Mouse (Mus musculus): ENCODE measurements around the gene Dctn3. TPM values are rescaled to one million over a fixed set of nuclear protein-coding genes. Genes with fewer than 3 reads are reported as not detected.
A peak's percentile ranks its signal among the peaks of the same experiment; 100 is the strongest.

Gene Dctn3
- polyA plus RNA-seq, 1 experiment from 2014 or later: 154 TPM

DNA sequence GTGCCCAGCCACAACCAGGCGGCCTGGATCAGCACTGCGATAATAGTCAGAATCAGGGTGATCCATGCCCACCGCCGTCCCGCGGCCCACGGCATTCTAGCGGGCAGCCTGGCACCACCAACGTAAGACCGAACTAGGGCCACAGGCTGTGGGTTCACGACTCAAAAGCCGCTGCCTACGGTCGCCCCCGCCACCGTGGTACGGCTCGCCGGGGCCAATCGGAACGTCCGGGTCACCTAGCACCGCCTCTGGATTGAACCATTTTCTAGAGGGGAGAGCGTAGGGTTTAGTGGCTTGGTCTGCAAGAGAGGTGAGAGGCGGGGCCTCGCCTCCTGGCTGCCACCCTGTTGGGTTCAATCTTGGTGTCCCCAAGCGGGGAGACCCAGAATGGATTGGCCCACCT is 18.2 kb upstream of the Dctn3 start:
- peak; percentile 96 for DNase-seq (ENCODE audit: low spot score)
- under 1% methylated on average over 27 of the region's 27 CpGs for WGBS

DNA sequence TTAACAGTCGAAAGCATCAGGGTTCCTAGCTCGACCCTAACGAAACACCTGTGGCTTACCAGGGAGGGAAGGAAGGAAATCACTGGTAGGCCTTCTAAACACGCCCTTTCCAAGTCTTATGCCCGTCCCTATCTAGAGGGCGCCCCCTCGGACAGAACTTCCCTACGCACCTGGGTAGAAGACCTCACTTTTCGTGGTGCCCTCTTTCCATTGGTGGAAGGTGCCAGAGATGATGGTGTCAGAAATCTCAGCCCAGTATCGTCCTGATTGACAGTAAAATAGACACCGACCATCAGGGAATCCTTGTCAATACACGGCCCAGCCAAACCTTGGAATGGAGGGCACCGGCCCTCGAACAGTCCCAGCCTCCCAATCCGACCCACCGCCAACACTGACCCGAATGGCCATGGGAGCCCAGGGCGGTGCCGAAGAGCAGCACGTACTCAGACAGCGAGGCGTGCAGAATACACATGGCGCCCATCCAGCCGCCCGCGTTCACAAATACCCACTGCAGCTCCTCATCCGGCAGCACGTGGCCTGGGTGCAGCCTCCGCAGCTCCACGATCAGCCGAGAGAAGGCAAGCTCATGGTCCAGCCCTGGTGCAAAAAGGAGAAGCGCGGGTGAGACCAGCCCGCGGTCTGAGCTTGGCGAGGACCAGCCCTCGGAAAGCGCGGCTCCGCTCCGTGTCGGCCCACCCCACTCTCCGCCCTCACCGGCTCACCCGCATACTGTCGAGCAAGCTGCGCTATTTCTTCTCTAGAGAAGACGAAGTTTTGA is 17.6 kb upstream of the Dctn3 start:
- H3K27me3 ChIP-seq (ENCODE audit: insufficient read depth, low read length): no peaks in the 10 kb centered on the region
- H3K4me1 ChIP-seq (replicated peaks; ENCODE audit: insufficient read depth, low read length): 0 out of 2 replicates have a peak, but pooled peaks cover 4% of the 10 kb centered on the region
- peak; percentile 36 for TF ChIP-seq CTCF (IDR thresholded peaks at IDR 0.05; ENCODE audit: low read depth)
- no peak for DNase-seq (ENCODE audit: low spot score)
- peak overlapping the region; percentile 60 for H3K9ac ChIP-seq (ENCODE audit: low read depth, low read length)
- WGBS: under 1% methylated on average over 44 of the region's 48 CpGs
- H3K4me2 ChIP-seq (ENCODE audit: low read length): peak overlapping the region; percentile 91
- no peaks in the 10 kb centered on the region for H3K9me3 ChIP-seq (replicated peaks; ENCODE audit: low read length)
- peak; percentile 62 for ATAC-seq (replicated peaks; ENCODE audit: low FRiP score, low read depth)
- peak overlapping the region; percentile 47 for H3K27ac ChIP-seq
- 0 out of 2 replicates have a peak, but pooled peaks cover 4% of the 10 kb centered on the region for H3K36me3 ChIP-seq (ENCODE audit: insufficient read depth, low read length)
- H3K4me3 ChIP-seq (replicated peaks; ENCODE audit: low read depth, low read length): peak overlapping the region; percentile 54

More for the DNA sequence above, 18.2 kb upstream of the Dctn3 start:
- TF ChIP-seq CTCF (IDR thresholded peaks at IDR 0.05; ENCODE audit: low read depth): peak; percentile 45
- Histone ChIP-seq H3K4me1 (replicated peaks; ENCODE audit: insufficient read depth, low read length) (0 out of 2 replicates have a peak, but pooled peaks cover 4% of the 10 kb centered on the region), H3K36me3 (ENCODE audit: insufficient read depth, low read length) (0 out of 2 replicates have a peak, but pooled peaks cover 4% of the 10 kb centered on the region), H3K4me2 (ENCODE audit: low read length) (peak overlapping the region; percentile 91), H3K27ac (peak overlapping the region; percentile 47), H3K9ac (ENCODE audit: low read depth, low read length) (peak overlapping the region; percentile 60), H3K27me3 (ENCODE audit: insufficient read depth, low read length) (no peaks in the 10 kb centered on the region), H3K4me3 (replicated peaks; ENCODE audit: low read depth, low read length) (peak overlapping the region; percentile 54), H3K9me3 (replicated peaks; ENCODE audit: low read length) (no peaks in the 10 kb centered on the region)
- peak; percentile 95 for ATAC-seq (replicated peaks; ENCODE audit: low FRiP score, low read depth)

GRCm38 (mm10) chr4:41739260-41739659 is 16.3 kb upstream of the Dctn3 start:
- no peaks in the 10 kb centered on the region for H3K9me3 ChIP-seq (replicated peaks; ENCODE audit: low read length)
- 0 out of 2 replicates have a peak, but pooled peaks cover 4% of the 10 kb centered on the region for H3K36me3 ChIP-seq (ENCODE audit: insufficient read depth, low read length)
- H3K4me3 ChIP-seq (replicated peaks; ENCODE audit: low read depth, low read length): no peak overlapping the region
- H3K9ac ChIP-seq (ENCODE audit: low read depth, low read length): no peak overlapping the region
- 0 out of 2 replicates have a peak, but pooled peaks cover 4% of the 10 kb centered on the region for H3K4me1 ChIP-seq (replicated peaks; ENCODE audit: insufficient read depth, low read length)
- DNase-seq (ENCODE audit: low spot score): no peak
- ATAC-seq (replicated peaks; ENCODE audit: low FRiP score, low read depth): no peak
- H3K27ac ChIP-seq: no peak overlapping the region
- WGBS: 96% methylated on average over 13 of the region's 13 CpGs
- no peaks in the 10 kb centered on the region for H3K27me3 ChIP-seq (ENCODE audit: insufficient read depth, low read length)
- no peak for TF ChIP-seq CTCF (IDR thresholded peaks at IDR 0.05; ENCODE audit: low read depth)
- no peak overlapping the region for H3K4me2 ChIP-seq (ENCODE audit: low read length)

- no peak for TF ChIP-seq CTCF (IDR thresholded peaks at IDR 0.05; ENCODE audit: low read depth)
- H3K9ac ChIP-seq (ENCODE audit: low read depth, low read length): no peak overlapping the region
- 0 out of 2 replicates have a peak, but pooled peaks cover 4% of the 10 kb centered on the region for H3K36me3 ChIP-seq (ENCODE audit: insufficient read depth, low read length)
- 0 out of 2 replicates have a peak, but pooled peaks cover 4% of the 10 kb centered on the region for H3K4me1 ChIP-seq (replicated peaks; ENCODE audit: insufficient read depth, low read length)
- no peak overlapping the region for H3K27ac ChIP-seq
- H3K27me3 ChIP-seq (ENCODE audit: insufficient read depth, low read length): no peaks in the 10 kb centered on the region
- H3K4me2 ChIP-seq (ENCODE audit: low read length): no peak overlapping the region
- no peak for ATAC-seq (replicated peaks; ENCODE audit: low FRiP score, low read depth)
- WGBS: 56% methylated on average over 1 of the region's 1 CpGs
- H3K9me3 ChIP-seq (replicated peaks; ENCODE audit: low read length): no peaks in the 10 kb centered on the region
- no peak for DNase-seq (ENCODE audit: low spot score)
- no peak overlapping the region for H3K4me3 ChIP-seq (replicated peaks; ENCODE audit: low read depth, low read length)
Measured at GRCm38 (mm10) chr4:41738256-41738603, 15.3 kb upstream of the Dctn3 start.

GRCm38 (mm10) chr4:41737602-41738255 is 14.8 kb upstream of the Dctn3 start:
- Histone ChIP-seq H3K4me1 (replicated peaks; ENCODE audit: insufficient read depth, low read length) (0 out of 2 replicates have a peak, but pooled peaks cover 4% of the 10 kb centered on the region), H3K4me2 (ENCODE audit: low read length) (no peak overlapping the region), H3K4me3 (replicated peaks; ENCODE audit: low read depth, low read length) (no peak overlapping the region), H3K9me3 (replicated peaks; ENCODE audit: low read length) (no peaks in the 10 kb centered on the region), H3K36me3 (ENCODE audit: insufficient read depth, low read length) (0 out of 2 replicates have a peak, but pooled peaks cover 4% of the 10 kb centered on the region), H3K27me3 (ENCODE audit: insufficient read depth, low read length) (peaks cover under 1% of the 10 kb centered on the region; the same call in 1 of the 2 replicates), H3K9ac (ENCODE audit: low read depth, low read length) (no peak overlapping the region), H3K27ac (no peak overlapping the region)
- peak; percentile 85 for TF ChIP-seq CTCF (IDR thresholded peaks at IDR 0.05; ENCODE audit: low read depth)
- ATAC-seq (replicated peaks; ENCODE audit: low FRiP score, low read depth): peak; percentile 51; the same call in 1 of the 2 replicates
- WGBS: 35% methylated on average over 8 of the region's 8 CpGs
- DNase-seq (ENCODE audit: low spot score): peak; percentile 90

DNA sequence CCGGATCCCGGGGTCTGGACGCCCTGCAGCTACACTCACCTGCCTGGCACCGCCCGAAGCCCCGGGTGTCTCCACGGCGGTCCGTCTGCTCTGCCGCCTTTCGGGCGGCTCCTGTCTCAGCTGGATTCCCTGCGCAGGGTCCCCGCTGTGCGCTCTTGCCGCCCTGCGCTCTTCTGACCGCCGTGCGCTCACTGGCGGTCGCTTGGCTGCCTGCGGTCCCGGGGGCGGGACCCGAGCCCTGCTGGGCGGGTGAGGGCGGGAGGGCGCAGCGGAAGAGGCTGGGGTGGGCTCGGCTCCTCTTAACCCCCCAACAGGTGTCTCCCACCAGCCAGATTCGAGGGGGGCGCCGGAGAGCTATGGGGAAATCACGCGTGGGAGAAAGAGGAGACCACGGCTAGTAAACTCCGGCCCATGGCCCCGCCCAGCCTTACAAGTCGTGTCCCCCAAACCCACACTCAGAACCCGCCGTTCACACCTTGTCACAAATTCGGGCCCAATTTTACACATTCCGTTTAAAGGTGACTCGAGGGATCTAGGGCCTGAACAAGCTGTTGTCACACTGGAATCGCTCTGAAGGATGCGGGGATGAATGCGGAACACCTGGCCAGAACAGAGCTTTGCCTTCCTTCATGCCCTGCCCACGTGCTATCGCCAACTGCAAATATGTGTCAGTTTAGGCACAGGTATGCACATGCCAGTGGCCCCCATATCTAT is 8.2 kb upstream of the Dctn3 start, which contains the start of gene Arid3c:
TSS of gene Arid3c (minus strand) at position 91 of the 714 bp plus-strand sequence.
- H3K9ac ChIP-seq (ENCODE audit: low read depth, low read length): peak within 1 kb of the TSS; percentile 27; the same call in 1 of the 2 replicates

More for the DNA sequence above, 8.2 kb upstream of the Dctn3 start, which contains the start of gene Arid3c:
- Histone ChIP-seq H3K27ac (no peak within 1 kb of the TSS), H3K4me1 (replicated peaks; ENCODE audit: insufficient read depth, low read length) (0 out of 2 replicates have a peak, but pooled peaks cover 7% of the 10 kb centered on the region), H3K27me3 (ENCODE audit: insufficient read depth, low read length) (peaks cover 58% of the 10 kb centered on the region), H3K4me3 (replicated peaks; ENCODE audit: low read depth, low read length) (peak within 1 kb of the TSS; percentile 36), H3K36me3 (ENCODE audit: insufficient read depth, low read length) (no peaks in the 10 kb centered on the region), H3K9me3 (replicated peaks; ENCODE audit: low read length) (no peaks in the 10 kb centered on the region), H3K4me2 (ENCODE audit: low read length) (peak within 1 kb of the TSS; percentile 68)
- no peak for ATAC-seq (replicated peaks; ENCODE audit: low FRiP score, low read depth)
- no peak for TF ChIP-seq CTCF (IDR thresholded peaks at IDR 0.05; ENCODE audit: low read depth)
- 2% methylated on average over 46 of the region's 50 CpGs for WGBS
- no peak for DNase-seq (ENCODE audit: low spot score)

Measured in kidney, postnatal 0 days (tissue).